Mouse (Mus musculus) gastrocnemius, adult 8-10 months (tissue): Measurements from ENCODE around the gene Adcy7. TPM values are rescaled to one million over a fixed set of nuclear protein-coding genes. Genes with fewer than 3 reads are reported as not detected.

Source experiments
- DNase-seq, 2 experiments: peaks; one replicate each; pipeline ENCODE4 v3.0.0; 2022; ENCODE audit warnings: low spot score in 2 of 2
- total RNA-seq, 4 experiments: library from RNA; stranded (reverse); gene quantifications; 2 replicates each; pipeline ENCODE4 v1.2.4; 2022

Adcy7 gene
- total RNA-seq, 4 experiments from 2014 or later: 1.2 to 2.8 (median 1.7) TPM

- no peak for DNase-seq
These were observed 27.9 kb downstream of the Adcy7 start for GRCm38 (mm10) chr8:88299907-88300603.

GRCm38 (mm10) chr8:88301589-88302437 is 29.6 kb downstream of the Adcy7 start:
- no peak for DNase-seq

GRCm38 (mm10) chr8:88305814-88306213 is 33.6 kb downstream of the Adcy7 start:
- no peak for DNase-seq

GRCm38 (mm10) chr8:88306511-88306910 is 34.3 kb downstream of the Adcy7 start:
- DNase-seq: no peak

GRCm38 (mm10) chr8:88307736-88308135 is 35.5 kb downstream of the Adcy7 start:
- DNase-seq: no peak

GRCm38 (mm10) chr8:88309274-88309873 is 37.2 kb downstream of the Adcy7 start:
- DNase-seq: no peak

- DNase-seq: no peak
These were observed 37.7 kb downstream of the Adcy7 start for GRCm38 (mm10) chr8:88309881-88310280.

- DNase-seq: no peak
These were observed 38.1 kb downstream of the Adcy7 start for GRCm38 (mm10) chr8:88310286-88310685.

- DNase-seq: peak; percentile 66 to 83
These were observed 40.8 kb downstream of the Adcy7 start for GRCm38 (mm10) chr8:88312966-88313365.

- DNase-seq: no peak
These were observed 41.8 kb downstream of the Adcy7 start for GRCm38 (mm10) chr8:88313991-88314390.

- no peak for DNase-seq
These were observed 43.1 kb downstream of the Adcy7 start for GRCm38 (mm10) chr8:88315302-88315701.

GRCm38 (mm10) chr8:88316139-88316931 is 44.1 kb downstream of the Adcy7 start:
- DNase-seq: peak; percentile 65 to 81

GRCm38 (mm10) chr8:88317341-88317740 is 45.1 kb downstream of the Adcy7 start:
- no peak for DNase-seq

GRCm38 (mm10) chr8:88318151-88318550 is 45.9 kb downstream of the Adcy7 start:
- DNase-seq: no peak

GRCm38 (mm10) chr8:88320134-88320533 is 47.9 kb downstream of the Adcy7 start:
- DNase-seq: no peak

GRCm38 (mm10) chr8:88321387-88321786 is 49.2 kb downstream of the Adcy7 start:
- DNase-seq: no peak

GRCm38 (mm10) chr8:88323523-88323922 is 51.3 kb downstream of the Adcy7 start:
- DNase-seq: no peak

GRCm38 (mm10) chr8:88324760-88325159 is 52.6 kb downstream of the Adcy7 start:
- no peak for DNase-seq

GRCm38 (mm10) chr8:88325251-88325650 is 53.0 kb downstream of the Adcy7 start:
- DNase-seq: no peak

- DNase-seq: no peak
These were observed 53.6 kb downstream of the Adcy7 start for GRCm38 (mm10) chr8:88325795-88326194.

GRCm38 (mm10) chr8:88326328-88326727 is 54.1 kb downstream of the Adcy7 start:
- DNase-seq: no peak
